Mouse (Mus musculus) induced T-regulatory cell, adult 2 months (primary cell): ENCODE data around the gene Lrrc23.
"Not testable (repeated sequence)": the region's sequence is repeated elsewhere in the genome, so short reads cannot be mapped to it uniquely, and the experiment has no call there.

Experiments
- DNase-seq: peaks from one replicate; pipeline ENCODE4 v3.0.0-alpha.2; 2012; ENCODE audit warnings: low read depth

Gene Lrrc23

GRCm38 (mm10) chr6:124779222-124779983, at the start of gene Lrrc23:
Lrrc23 (minus strand) TSS chr6:124779727.
- DNase-seq: peak; percentile 96

GRCm38 (mm10) chr6:124828101-124828592, 48.6 kb upstream of the Lrrc23 start:
- peak; percentile 69 for DNase-seq

- DNase-seq: no peak
These were observed 42.5 kb upstream of the Lrrc23 start for GRCm38 (mm10) chr6:124822049-124822448.

- DNase-seq: no peak
These were observed 41.4 kb upstream of the Lrrc23 start for GRCm38 (mm10) chr6:124820891-124821290.

- DNase-seq: no peak
These were observed 38.4 kb upstream of the Lrrc23 start for GRCm38 (mm10) chr6:124817971-124818370.

- no peak for DNase-seq
These were observed 38.0 kb upstream of the Lrrc23 start for GRCm38 (mm10) chr6:124817563-124817962.

- DNase-seq: no peak
These were observed 37.6 kb upstream of the Lrrc23 start for GRCm38 (mm10) chr6:124817125-124817524.

- no peak for DNase-seq
These were observed 37.1 kb upstream of the Lrrc23 start for GRCm38 (mm10) chr6:124816611-124817010.

GRCm38 (mm10) chr6:124814858-124815774, 35.6 kb upstream of the Lrrc23 start:
- no peak for DNase-seq

GRCm38 (mm10) chr6:124814448-124814847, 34.9 kb upstream of the Lrrc23 start:
- no peak for DNase-seq

GRCm38 (mm10) chr6:124813933-124814332, 34.4 kb upstream of the Lrrc23 start, which contains the start of gene Tpi1:
Tpi1 (minus strand) TSS chr6:124814296.
- DNase-seq: peak; percentile 90

- DNase-seq: peak; percentile 81
These were observed 34.0 kb upstream of the Lrrc23 start for GRCm38 (mm10) chr6:124813496-124813895.

GRCm38 (mm10) chr6:124812848-124813247, 33.3 kb upstream of the Lrrc23 start:
- no peak for DNase-seq

GRCm38 (mm10) chr6:124811701-124812560, 32.4 kb upstream of the Lrrc23 start:
- DNase-seq: no peak

- DNase-seq: no peak
These were observed 31.8 kb upstream of the Lrrc23 start for GRCm38 (mm10) chr6:124811403-124811665.

GRCm38 (mm10) chr6:124810566-124811402, 31.3 kb upstream of the Lrrc23 start:
- not testable (repeated sequence) for DNase-seq

- no peak for DNase-seq
These were observed 30.4 kb upstream of the Lrrc23 start for GRCm38 (mm10) chr6:124809775-124810538.

- peak; percentile 75 for DNase-seq
These were observed 29.7 kb upstream of the Lrrc23 start for GRCm38 (mm10) chr6:124809052-124809774.

- DNase-seq: peak; percentile 57
These were observed 29.0 kb upstream of the Lrrc23 start, which contains the start of gene Spsb2 for GRCm38 (mm10) chr6:124808358-124809012. Spsb2 (plus strand) TSS chr6:124808661.
